Mouse (Mus musculus) left cerebral cortex, adult 2 months (tissue): Measurements from ENCODE around the gene Shisa3. TPM values are rescaled to one million over a fixed set of nuclear protein-coding genes. Genes with fewer than 3 reads are reported as not detected.

Experiments
- DNase-seq, 2 experiments: peaks; one replicate each; pipeline ENCODE4 v3.0.0; 2021 to 2022; ENCODE audit warnings: low spot score in 2 of 2, mixed read lengths in 1 of 2; ENCODE audit errors: extremely low spot score in 1 of 2
- H3K27ac ChIP-seq: fragments of 200-600 bp; 2 replicates; pipeline ENCODE4 v1.8.1; 2022
- H3K4me3 ChIP-seq: fragments of 200-600 bp; 2 replicates; pipeline ENCODE4 v1.8.1; 2022
- CTCF ChIP-seq: fragments of 200-600 bp; IDR thresholded peaks from 2 replicates; pipeline ENCODE4 v1.8.1; 2022; ENCODE audit warnings: antibody characterized with exemption, mild to moderate bottlenecking, moderate library complexity
- intact Hi-C: fragments of 180-260 bp; cut with DNase I; formaldehyde crosslinking; loops from one replicate; pipeline ENCODE4 v1.15.1; 2025
- total RNA-seq, 2 experiments: library from RNA; stranded (reverse); gene quantifications; 2 replicates each; pipeline ENCODE4 v1.2.3; 2021

The Shisa3 gene
- total RNA-seq, 2 experiments from 2014 or later, result 0.87 to 1.1 TPM

DNA sequence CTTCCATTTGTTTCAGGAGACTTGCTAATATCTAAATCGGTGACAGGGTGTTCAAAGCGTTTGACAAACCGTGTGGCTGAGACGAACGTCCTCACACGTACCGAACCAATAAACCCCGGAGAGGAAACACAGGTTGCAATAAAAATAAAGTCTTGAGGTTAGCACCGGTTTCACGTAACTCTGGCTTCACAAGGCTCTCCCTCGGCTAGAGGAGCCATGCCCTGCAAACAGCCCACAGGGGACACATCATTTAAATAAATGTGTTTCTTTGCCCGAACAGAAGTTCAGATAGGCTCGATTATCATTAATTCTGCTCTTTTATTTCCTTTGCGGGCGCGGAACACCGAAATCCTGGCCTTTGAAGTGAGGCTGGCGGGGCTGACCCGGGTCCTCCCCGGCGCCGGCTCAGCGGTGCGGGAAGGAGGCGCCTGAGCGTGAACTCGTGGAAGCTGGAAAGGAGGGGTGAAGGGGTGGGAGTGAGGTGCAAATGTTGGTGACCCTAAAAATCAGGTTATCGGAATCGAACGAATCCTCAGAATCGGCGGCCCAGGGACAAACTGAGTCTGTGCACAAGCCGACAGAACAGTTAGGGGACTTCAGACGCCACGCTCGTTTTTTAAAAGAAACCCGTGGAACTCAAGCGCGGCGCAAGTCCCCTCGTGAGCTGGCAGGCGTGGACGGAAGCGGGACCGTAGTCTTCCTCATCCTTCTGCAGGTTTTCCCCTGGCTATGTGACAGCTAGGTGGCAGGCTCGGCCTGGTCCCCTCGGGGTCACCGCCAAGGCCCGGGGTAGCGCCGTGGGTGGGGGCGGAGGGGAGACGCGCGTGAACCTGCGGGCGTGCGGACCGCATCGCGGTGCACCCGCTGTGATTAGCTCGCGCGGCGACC, 522 bp upstream of the Shisa3 start:
- Histone ChIP-seq H3K27ac (no peak overlapping the region), H3K4me3 (peak overlapping the region; percentile 27)
- DNase-seq, result no peak
- intact Hi-C loops, result loop anchor here (5.0 kb wide), 1 partner anchor 75 kb away; no protein-coding TSS in a partner anchor
- no peak for TF ChIP-seq CTCF

DNA sequence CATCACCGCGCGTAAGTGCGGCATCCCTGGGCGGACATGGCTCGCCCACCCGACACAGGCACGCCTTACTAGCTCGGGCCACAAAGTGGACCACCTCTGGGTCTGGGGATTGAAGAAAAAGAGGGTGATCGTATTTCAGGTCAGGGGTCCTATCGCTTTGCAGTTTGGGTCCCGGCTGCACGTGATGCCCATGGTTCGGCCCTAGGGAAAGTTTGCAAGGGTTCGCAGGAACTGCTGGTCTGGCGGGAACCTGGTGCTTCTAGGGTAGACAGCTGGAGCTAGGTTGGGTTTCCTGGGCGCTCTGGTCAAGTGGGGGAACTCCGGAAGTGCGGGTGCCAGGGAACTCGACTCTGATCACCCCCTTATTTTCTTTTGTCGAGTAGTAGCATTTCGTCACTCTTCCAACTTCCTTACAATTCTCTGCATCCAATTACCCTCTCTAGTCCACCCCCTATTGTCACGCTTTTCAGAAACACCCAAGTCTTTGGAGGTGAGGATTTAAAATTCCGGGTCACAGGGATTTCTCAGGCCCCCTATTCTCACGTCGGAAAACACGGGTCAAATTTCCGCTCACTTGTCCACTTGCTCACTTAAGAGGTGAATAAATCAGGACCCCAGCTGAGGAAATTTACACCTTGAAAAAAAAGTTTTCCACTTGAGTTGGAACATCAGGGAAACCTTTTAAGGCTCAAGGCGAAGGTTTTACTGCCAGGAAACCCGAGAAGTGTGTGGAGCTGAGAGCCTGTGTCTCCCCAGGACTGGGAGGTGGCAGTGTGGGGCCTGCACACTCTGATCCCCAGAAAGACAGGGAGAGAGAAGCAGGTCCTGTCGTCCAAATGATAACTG, 1.2 kb downstream of the Shisa3 start:
- TF ChIP-seq CTCF, result no peak
- DNase-seq, result no peak
- Histone ChIP-seq H3K4me3 (peak overlapping the region; percentile 27), H3K27ac (no peak overlapping the region)
- intact Hi-C loops, result loop anchor here (5.0 kb wide), 1 partner anchor 77 kb away; no protein-coding TSS in a partner anchor

DNA sequence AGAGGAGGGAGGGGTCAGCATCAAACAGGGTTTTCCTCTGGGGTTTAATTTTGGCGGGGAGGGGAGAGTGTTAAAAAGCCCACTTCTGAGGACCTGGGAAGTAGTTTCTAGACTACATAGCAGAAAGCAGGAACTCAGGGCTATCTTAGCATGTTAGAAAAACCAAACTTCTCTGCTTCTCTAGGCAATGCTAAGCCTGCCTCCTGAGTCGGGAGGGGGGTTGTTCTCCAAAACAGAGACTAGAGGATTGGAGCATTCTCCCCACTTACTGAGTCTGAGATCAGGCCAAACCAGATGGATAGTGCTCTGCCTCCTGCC, 1.8 kb downstream of the Shisa3 start:
- intact Hi-C loops, result loop anchor here (5.0 kb wide), 1 partner anchor 77 kb away; no protein-coding TSS in a partner anchor
- DNase-seq, result no peak
- no peak for TF ChIP-seq CTCF
- H3K27ac ChIP-seq, result no peak overlapping the region
- no peak overlapping the region for H3K4me3 ChIP-seq

DNA sequence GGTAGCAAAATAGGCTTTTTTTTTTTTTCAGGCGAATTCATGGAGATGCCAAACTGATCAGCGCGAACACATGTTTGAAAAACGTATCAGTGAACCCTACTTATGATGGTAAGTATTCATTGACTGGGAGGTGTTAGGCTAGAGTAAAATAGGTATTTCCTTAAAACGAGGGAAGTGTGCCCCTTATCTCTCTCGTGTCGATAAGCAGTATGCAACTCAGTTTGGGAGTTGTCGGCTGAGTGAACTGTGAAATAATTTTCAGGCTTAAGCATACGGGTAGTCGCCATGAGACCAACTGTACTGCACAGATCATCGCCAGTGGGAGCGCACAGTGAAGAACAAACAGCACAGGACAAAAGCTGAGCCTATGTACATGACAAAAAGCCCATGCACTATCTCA, 13.5 kb downstream of the Shisa3 start:
- intact Hi-C loops, result no loop called here

DNA sequence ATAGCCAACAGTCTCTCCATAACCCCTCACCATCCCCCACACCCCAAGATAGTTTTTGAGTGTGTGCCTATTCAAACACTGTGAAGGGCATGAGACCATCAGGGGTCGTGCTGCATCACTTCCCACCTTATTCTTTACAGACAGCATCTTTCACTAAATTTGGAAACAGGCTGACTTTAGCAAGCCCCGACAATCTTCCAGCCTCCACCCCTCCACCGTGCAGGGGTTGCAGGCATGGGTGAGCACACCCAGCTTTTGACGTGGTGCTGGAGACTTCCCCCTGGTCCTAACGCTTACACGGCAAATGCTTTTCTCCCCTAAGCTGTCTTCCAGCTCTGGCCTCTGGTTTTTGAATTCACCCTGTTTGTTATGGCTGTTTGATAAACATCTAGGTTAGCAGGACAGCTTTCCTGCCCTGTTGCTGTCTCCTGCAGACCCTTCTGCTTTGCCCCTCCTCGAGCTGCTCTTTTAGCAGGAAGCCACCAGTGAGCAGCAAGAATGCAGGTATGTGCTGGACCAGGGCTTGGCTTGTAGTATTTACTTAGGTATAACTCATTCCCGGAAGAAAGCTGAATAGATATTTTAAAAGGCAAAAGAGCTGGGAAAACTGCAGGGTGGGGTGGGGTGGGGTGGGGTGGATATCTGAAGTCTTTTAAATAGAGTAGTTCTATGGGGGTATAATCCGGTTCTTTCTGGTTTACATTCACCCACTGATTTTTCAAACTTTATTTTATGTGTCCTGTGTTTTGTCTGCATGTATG, 20.7 kb downstream of the Shisa3 start:
- Histone ChIP-seq H3K4me3 (no peak overlapping the region), H3K27ac (no peak overlapping the region)
- no peak for TF ChIP-seq CTCF
- intact Hi-C loops, result no loop called here
- DNase-seq, result no peak

More for the DNA sequence above, 13.5 kb downstream of the Shisa3 start:
- H3K4me3 ChIP-seq, result no peak overlapping the region
- DNase-seq, result peak in 1 of 2 experiments; percentile 4
- H3K27ac ChIP-seq, result no peak overlapping the region
- TF ChIP-seq CTCF, result no peak

DNA sequence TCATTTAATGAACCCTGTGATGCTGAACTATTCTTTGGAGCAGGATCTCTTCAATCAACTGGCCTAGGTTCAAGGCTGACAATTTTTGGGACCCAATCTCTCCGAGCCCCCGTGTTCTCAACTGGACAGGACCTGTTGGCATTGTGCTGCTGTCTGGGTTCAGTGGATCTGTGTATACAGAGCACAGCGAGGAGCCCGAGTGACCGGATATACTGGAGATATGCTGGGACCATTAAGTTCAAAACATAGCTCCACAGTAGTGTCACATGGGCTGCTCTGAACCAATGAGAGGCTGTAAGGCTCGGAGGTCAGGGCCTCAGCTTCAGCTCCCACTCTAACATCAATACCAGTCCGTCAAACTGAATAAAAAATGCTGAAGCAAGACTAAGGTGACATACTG, 21.8 kb downstream of the Shisa3 start:
- intact Hi-C loops, result no loop called here
- Histone ChIP-seq H3K27ac (no peak overlapping the region), H3K4me3 (no peak overlapping the region)
- no peak for TF ChIP-seq CTCF
- DNase-seq, result no peak

DNA sequence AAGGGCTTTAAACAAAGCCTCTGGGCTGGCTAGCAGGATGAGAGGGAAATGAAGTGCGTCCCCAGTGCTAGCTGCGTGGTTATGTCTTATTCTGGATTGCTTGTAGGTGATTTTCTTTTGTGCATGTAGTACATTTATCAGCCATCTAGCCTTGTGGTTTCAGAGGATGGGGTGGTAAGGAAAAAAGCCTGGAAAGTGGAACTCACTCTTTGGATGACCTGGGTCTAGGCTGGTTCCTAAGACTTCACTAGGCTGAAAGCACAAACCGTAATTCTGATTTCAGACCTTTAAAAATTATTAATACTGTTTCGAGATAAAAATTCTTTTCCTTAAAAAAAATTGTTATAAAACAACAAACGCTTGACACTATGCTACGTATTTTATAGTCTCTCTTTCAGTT, 22.2 kb downstream of the Shisa3 start:
- no peak for TF ChIP-seq CTCF
- DNase-seq, result no peak
- no peak overlapping the region for H3K27ac ChIP-seq
- no peak overlapping the region for H3K4me3 ChIP-seq
- intact Hi-C loops, result no loop called here

DNA sequence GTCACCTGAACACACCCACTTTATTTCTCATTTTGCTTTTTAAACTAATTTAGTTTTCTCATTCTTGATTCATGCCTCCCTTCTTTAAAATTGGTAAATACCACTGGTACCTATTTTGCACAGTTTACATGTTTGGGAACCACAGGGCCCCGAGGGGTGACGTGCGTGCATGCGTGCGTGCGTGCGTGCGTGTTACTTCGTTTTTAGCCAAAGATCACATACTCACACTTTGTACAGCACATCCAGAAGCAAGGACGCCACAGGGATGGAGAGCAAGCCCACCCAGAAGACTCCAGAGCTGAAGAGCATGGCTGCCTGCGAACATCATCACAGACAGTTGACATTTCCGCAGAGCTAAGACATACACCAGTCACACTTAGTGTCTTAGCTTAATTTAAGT, 23.6 kb downstream of the Shisa3 start:
- no peak for DNase-seq
- Histone ChIP-seq H3K27ac (no peak overlapping the region), H3K4me3 (no peak overlapping the region)
- no peak for TF ChIP-seq CTCF
- intact Hi-C loops, result no loop called here

DNA sequence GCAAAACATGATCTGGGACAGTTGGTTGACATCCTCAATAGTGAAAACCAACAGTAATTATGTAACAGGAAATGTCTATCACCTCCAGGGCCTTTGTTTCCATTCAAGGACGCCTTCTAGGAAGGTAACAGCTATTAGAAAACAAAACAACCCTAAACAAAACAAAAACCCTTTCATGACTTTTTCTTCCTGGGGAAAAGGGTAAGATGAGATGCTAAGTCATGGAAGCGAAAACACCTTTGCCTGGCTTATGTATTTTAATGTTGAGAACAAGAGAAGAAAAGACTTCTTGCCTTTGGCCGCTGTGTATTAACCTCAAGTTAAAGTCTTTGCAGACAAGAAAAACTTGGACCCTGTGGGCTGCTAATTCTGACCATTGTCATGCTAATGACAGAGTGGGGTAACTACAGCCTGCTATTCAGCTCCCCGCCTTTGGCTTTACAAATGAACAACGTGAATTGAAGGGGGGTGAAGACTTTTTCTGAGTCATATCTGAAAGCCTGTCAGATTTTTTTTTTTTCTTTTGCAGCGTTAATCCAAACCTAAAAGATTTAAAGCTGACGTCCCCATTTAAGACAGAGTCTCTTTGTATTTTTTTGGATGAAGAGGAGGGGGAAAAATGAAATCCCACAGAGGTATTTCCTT, 25.6 kb downstream of the Shisa3 start:
- H3K27ac ChIP-seq, result no peak overlapping the region
- H3K4me3 ChIP-seq, result no peak overlapping the region
- TF ChIP-seq CTCF, result no peak
- DNase-seq, result no peak
- intact Hi-C loops, result no loop called here

DNA sequence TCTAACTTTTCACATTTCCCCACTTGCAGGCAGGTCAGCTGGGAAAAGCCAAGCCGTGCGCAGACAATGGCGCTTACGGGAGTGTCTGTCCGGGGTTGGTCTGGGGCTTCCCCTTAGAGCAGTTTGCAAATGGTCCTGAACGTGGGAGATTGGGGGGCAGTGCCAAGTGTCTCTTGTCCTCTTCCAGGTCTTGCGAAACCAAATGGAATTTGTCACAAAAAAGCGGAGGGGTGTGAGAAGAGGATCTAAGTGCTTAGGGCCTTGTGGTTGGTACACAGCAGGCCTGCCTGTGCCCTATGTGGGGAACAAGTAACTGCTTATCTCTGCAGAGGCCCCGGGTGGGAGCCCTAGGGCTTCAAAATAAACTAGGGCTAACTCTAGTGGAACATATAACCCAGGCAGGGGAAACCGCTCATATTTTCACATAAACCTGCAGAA, 26.2 kb downstream of the Shisa3 start:
- Histone ChIP-seq H3K4me3 (no peak overlapping the region), H3K27ac (no peak overlapping the region)
- TF ChIP-seq CTCF, result no peak
- no peak for DNase-seq
- intact Hi-C loops, result no loop called here

DNA sequence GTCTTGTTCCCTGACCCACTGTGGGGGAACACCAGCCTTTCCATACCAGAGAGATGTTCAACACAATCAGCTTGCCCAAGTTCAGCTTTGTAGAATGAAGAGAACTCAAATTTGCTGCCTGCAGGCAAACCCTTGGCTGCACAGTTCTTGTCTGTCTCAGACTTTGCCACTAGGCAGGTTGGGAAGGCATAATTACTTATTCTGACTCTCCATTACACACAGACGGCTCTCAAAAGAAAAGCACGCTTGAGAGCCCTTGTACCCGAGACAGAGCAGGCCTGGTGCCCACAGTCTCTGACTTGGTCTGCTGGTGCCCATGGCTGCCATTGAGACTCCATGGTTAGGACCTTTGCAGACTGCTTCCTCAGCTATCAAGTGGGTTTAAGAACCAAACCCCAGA, 26.7 kb downstream of the Shisa3 start:
- no peak for DNase-seq
- Histone ChIP-seq H3K4me3 (no peak overlapping the region), H3K27ac (no peak overlapping the region)
- no peak for TF ChIP-seq CTCF
- intact Hi-C loops, result no loop called here
